In genomic region chr1:165844466-165844951, GRCm38 (mm10) we compare ENCODE assay signal across 8 mouse cellular contexts. TPM values are rescaled to one million over a fixed set of nuclear protein-coding genes. Genes with fewer than 3 reads are reported as not detected.
DNase-seq lines count a peak whose midpoint lies in the region; ATAC-seq and TF ChIP-seq lines count a peak whose summit lies in the region.

No protein-coding gene starts in this region.

- peak overlapping the region; percentile 65 for H3K4me3 ChIP-seq in testis, adult 2 months (ENCODE audit: control insufficient read depth, low read depth, low read length)
- peak overlapping the region; percentile 37; the same call in 1 of the 2 replicates for H3K4me3 ChIP-seq in embryonic fibroblast, embryonic 13.5 days (ENCODE audit: insufficient read depth, low read length)
- peak overlapping the region; percentile 43 for H3K4me3 ChIP-seq in intestine, embryonic 14.5 days (ENCODE audit: low read depth, low read length)
- peak overlapping the region; percentile 68 for H3K4me3 ChIP-seq in midbrain, embryonic 10.5 days

- no peak for TF ChIP-seq POLR2A in testis, adult 2 months (IDR thresholded peaks at IDR 0.05; ENCODE audit: control insufficient read depth, low read depth, low read length)
- TF ChIP-seq POLR2A in embryonic fibroblast, embryonic 13.5 days (IDR thresholded peaks at IDR 0.05; ENCODE audit: low read depth, low read length), result no peak

- ATAC-seq in intestine, embryonic 14.5 days (replicated peaks; ENCODE audit: low FRiP score, low TSS enrichment, low read depth), result peak; percentile 37

- TF ChIP-seq CTCF in testis, adult 2 months (IDR thresholded peaks at IDR 0.05; ENCODE audit: control insufficient read depth, insufficient read depth, insufficient replicate concordance, low read depth, low read length), result no peak
- no peak for TF ChIP-seq CTCF in embryonic fibroblast, embryonic 13.5 days (IDR thresholded peaks at IDR 0.05; ENCODE audit: borderline replicate concordance, insufficient read depth, low read length)

- peak overlapping the region; percentile 93 for H3K4me2 ChIP-seq in intestine, embryonic 14.5 days (ENCODE audit: low read length)

- H3K4me1 ChIP-seq in testis, adult 2 months (ENCODE audit: control insufficient read depth, insufficient read depth, low read length), result peaks cover 12% of the 10 kb centered on the region
- no peaks in the 10 kb centered on the region for H3K4me1 ChIP-seq in embryonic fibroblast, embryonic 13.5 days (ENCODE audit: control insufficient read depth, insufficient read depth, low read length)
- H3K4me1 ChIP-seq in intestine, embryonic 14.5 days (replicated peaks; ENCODE audit: control insufficient read depth, insufficient read depth, low read length), result peaks cover 13% of the 10 kb centered on the region; the same call in 1 of the 2 replicates
- H3K4me1 ChIP-seq in midbrain, embryonic 10.5 days, result peaks cover 49% of the 10 kb centered on the region

- no peaks in the 10 kb centered on the region for H3K36me3 ChIP-seq in testis, adult 2 months (ENCODE audit: control insufficient read depth, insufficient read depth, low read length)
- no peaks in the 10 kb centered on the region for H3K36me3 ChIP-seq in intestine, embryonic 14.5 days (ENCODE audit: control insufficient read depth, insufficient read depth, low read length)
- no peaks in the 10 kb centered on the region for H3K36me3 ChIP-seq in midbrain, embryonic 10.5 days

- WGBS in intestine, embryonic 14.5 days, result 2% methylated on average over 18 of the region's 20 CpGs
- 4% methylated on average over 20 of the region's 20 CpGs for WGBS in midbrain, embryonic 10.5 days

- H3K27ac ChIP-seq in testis, adult 2 months (ENCODE audit: control insufficient read depth, insufficient read depth, low read depth, low read length), result no peak overlapping the region
- no peak overlapping the region for H3K27ac ChIP-seq in embryonic fibroblast, embryonic 13.5 days (ENCODE audit: insufficient read depth, low read length)
- no peak overlapping the region for H3K27ac ChIP-seq in intestine, embryonic 14.5 days (ENCODE audit: low read depth)
- H3K27ac ChIP-seq in midbrain, embryonic 10.5 days (replicated peaks), result peak overlapping the region; percentile 83

- H3K9me3 ChIP-seq in intestine, embryonic 14.5 days (ENCODE audit: control insufficient read depth, low read length), result no peaks in the 10 kb centered on the region
- no peaks in the 10 kb centered on the region for H3K9me3 ChIP-seq in midbrain, embryonic 10.5 days (replicated peaks)

- H3K9ac ChIP-seq in intestine, embryonic 14.5 days (ENCODE audit: low read length), result peak overlapping the region; percentile 36; the same call in 1 of the 2 replicates

- no peak for DNase-seq in testis, postnatal 14 days (ENCODE audit: low spot score)
- DNase-seq in intestine, embryonic 14.5 days (ENCODE audit: low spot score), result no peak
- peak; percentile 64 for DNase-seq in midbrain, embryonic 10.5 days (ENCODE audit: low spot score)
- peak; percentile 65 to 78 for DNase-seq in thymus, adult 18-20 months
- no peak for DNase-seq in adipocyte (ENCODE audit: low spot score)
- DNase-seq in layer of hippocampus, postnatal 36 days, result no peak

- H3K27me3 ChIP-seq in testis, adult 2 months (ENCODE audit: control insufficient read depth, insufficient read depth, low read length), result peaks cover 3% of the 10 kb centered on the region; the same call in 1 of the 2 replicates
- peaks cover 63% of the 10 kb centered on the region for H3K27me3 ChIP-seq in intestine, embryonic 14.5 days (replicated peaks; ENCODE audit: control insufficient read depth, insufficient read depth, low read length)
- H3K27me3 ChIP-seq in midbrain, embryonic 10.5 days (ENCODE audit: low read depth, poor library complexity, severe bottlenecking), result peaks cover 86% of the 10 kb centered on the region

RNA-seq across cellular contexts. Expression of gene Cd247, which starts 56.0 kb away (rescaled TPM):
- 16.6 and 17.2 TPM in 2 replicates for polyA plus RNA-seq in testis, adult 2 months (2012; rRNA removed)
- not detected in 2 replicates for polyA plus RNA-seq in embryonic fibroblast, embryonic 13.5 days (2011; ENCODE audit: insufficient read length, low read depth, missing spikeins)
- polyA plus RNA-seq in intestine, embryonic 14.5 days (2014; fragmentation: Nextera tagmentation; extraction: Ambion mirVana), result 0.81 and 1.6 TPM in 2 replicates
- 1.6 and 2.7 TPM in 2 replicates for polyA plus RNA-seq in midbrain, embryonic 10.5 days (2016; fragmentation: Nextera tagmentation; extraction: Ambion mirVana)
- not detected for total RNA-seq in layer of hippocampus, postnatal 36 days (2021)

Comparison
In these comparisons a context has a peak if more than half of its experiments do, and no peak if none do; other contexts are left out.
1. DNase-seq: peak in midbrain, embryonic 10.5 days (single experiment) and thymus, adult 18-20 months (2 of 2); none in testis, postnatal 14 days (single experiment), intestine, embryonic 14.5 days (single experiment), adipocyte (single experiment) and layer of hippocampus, postnatal 36 days (0 of 2).
2. Peak in every context shown above with its lines, with median percentiles within 50 percentile points of each other: H3K4me3 ChIP-seq.